Mouse (Mus musculus) induced T-regulatory cell, adult 2 months (primary cell): ENCODE results near the gene Mrps18a.

ENCODE experiments used
- DNase-seq: peaks from one replicate; pipeline ENCODE4 v3.0.0-alpha.2; 2012; ENCODE audit warnings: low read depth

The Mrps18a gene

DNA sequence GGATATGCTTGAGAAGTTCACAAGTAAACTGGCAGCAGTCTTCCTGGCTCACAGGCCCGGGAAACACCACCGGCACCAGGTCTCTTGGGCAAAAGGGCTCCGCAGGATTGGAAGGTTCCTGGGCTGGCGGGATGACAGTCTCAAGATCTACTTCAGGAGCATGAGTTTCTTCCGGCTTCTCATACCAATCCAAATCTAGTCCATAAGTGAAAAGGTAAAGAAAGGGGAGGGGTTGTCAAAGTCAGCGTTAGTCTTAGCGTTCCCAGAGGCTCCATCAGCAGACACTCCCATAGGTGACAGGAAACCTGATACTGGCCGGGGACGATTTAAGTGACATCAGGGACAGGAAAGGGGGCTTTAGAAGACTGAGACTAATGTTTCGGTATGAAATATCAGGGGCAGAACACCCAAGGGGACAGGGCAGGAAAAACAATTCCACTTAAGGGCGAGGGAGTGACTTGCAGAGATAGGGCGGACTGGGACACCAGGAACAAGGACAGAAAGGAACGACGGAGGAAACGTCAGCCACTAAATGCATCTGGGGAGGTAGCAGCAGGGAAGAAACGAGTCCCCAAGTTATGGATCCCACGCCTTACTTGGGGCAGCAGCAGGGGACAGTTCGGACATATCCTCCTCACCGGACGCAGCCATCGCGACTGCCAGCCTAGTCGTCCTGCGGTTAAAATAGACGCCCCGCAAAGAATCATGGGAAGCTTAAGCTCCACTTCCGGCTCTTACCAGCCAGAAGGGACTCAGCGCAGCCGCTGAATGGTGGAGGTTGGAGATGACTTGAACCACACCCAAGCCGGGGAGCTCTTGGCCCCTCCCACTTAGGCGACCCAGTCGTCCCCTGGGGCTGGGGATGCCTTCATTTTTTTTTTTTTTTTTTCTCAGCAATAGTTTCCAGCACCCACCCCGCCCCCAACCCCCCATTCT, 42.3 kb downstream of the Mrps18a start, which contains the start of gene Mad2l1bp:
Mad2l1bp (minus strand) TSS at position 707 of the 936 bp plus-strand sequence.
- peak; percentile 96 for DNase-seq

GRCm38 (mm10) chr17:46154336-46154735, 43.5 kb downstream of the Mrps18a start:
- DNase-seq, result no peak

DNA sequence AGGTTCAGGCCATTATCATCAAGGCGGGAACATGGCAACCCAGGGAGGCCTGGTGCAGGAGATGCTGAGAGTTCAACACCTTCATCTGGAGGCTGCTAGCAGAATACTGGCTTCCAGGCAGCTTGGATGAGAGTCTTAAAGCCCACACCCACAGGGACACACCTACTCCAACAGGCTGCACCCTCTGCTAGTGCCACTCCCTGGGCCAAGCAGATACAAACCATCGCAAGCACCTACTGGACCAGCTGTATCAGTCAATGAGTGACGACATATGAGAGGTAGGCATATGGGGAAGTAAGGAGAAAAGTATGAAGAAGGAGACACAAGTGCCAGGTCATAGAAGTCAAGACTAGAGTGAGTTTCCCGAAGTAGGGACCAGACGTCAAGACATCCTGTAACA, 45.9 kb downstream of the Mrps18a start:
- DNase-seq, result no peak

DNA sequence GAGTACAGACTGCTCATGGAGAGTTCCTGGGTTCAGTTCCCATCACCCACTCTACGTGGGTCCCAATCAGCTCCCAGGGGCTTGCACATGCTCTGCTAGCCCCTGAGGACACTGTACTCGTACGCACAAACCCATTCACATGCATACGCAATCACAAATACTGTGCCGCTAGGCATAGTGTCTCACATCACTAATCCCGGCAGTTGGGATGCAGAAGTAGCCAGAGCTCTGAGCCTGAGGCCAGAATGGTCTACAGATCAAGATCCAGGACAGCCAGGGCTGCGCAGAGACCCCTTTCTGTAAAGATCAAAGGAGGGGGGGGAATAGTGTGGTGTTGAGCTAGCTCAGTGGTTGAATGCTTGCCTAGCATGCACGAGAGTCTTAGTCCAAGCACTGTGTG, 46.3 kb downstream of the Mrps18a start:
- no peak for DNase-seq

DNA sequence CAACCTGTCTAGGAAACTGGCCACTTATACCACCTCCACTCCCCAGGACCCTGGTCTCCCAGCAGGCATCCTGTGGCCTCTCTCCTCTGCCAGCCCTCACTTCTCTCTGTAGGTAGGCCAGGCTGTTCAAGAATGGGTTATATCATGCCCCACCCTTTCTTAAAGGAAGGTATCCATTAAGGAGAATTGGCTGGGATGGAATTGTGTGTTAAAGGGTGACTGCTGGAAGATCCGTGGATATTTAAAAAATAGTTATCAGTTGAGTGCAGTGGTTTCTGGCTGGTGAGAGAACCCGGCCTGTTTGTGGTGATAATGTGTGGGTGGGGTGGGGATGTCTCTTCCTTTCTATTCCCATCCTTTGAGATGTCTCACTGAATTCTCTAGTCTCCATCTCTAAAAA, 48.5 kb downstream of the Mrps18a start:
- peak; percentile 28 for DNase-seq

- peak; percentile 98 for DNase-seq
These were observed 49.4 kb downstream of the Mrps18a start for GRCm38 (mm10) chr17:46160090-46160662.

- peak; percentile 99 for DNase-seq
These were observed 49.9 kb downstream of the Mrps18a start, which contains the start of gene Gtpbp2 for GRCm38 (mm10) chr17:46160686-46161085. Gene Gtpbp2, plus strand, starts transcription at chr17:46161032.

DNA sequence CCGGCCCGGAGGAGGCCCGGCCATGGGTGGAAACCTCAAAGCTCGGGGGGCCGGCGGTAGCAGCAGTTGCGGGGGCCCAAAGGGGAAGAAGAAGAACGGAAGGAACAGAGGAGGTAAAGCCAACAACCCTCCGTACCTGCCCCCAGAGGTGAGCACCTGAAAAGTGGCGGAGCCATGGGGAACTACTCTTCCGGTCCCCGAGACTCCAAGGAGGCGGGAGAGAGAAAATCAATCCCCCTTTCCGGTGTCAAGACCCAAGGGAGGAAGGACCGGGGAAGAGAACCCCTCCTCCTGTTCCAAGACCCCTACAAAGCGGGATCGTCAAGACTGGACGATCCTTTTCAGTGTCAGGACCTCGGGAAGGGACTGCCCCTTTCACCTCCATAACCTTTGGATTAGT, 50.4 kb downstream of the Mrps18a start:
- DNase-seq, result peak; percentile 70

DNA sequence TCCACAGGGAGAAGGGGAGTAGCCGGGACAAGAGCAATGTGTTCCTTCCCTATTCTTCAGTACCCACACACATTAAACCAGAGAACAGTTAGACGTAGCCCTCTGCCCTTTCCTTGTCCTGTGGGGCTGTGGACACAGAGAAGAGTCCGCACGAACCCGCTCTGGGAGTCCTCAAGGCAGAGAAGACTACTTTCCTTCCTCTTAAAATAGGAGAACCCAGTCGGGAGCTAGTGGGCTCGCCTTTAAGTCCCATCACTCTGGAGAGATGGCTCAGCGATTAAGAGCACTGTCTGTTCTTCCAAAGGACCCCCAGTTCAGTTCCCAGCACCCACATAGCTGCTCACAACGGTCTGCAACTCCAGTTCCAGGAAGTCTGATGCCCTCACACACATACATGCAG, 50.9 kb downstream of the Mrps18a start:
- DNase-seq, result no peak

GRCm38 (mm10) chr17:46162551-46162950, 51.8 kb downstream of the Mrps18a start:
- no peak for DNase-seq

DNA sequence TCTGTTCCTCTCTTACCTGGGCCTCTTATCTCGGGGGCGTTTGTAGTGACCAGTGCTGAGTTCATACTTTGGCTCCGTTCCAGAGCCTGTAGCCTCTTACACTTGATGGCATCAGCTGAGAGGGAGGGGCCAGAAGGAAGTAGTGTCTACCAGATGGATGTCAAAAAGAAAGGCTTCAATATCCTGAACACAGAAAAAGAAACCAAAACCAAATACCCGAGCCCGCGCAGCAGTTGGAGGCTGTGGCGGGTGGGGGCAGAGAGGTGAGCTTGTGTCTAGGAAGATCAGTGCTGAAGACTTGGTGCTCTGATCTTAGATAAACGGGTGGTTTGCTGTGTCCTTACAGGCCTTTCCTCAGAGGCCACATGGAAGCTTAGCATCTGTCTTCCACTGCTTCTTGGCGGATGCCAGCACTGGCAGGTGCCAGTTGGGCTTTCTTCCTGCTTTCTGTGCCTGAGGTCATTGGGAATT, 52.2 kb downstream of the Mrps18a start:
- DNase-seq, result peak; percentile 92

GRCm38 (mm10) chr17:46164301-46164700, 53.5 kb downstream of the Mrps18a start:
- DNase-seq, result no peak

DNA sequence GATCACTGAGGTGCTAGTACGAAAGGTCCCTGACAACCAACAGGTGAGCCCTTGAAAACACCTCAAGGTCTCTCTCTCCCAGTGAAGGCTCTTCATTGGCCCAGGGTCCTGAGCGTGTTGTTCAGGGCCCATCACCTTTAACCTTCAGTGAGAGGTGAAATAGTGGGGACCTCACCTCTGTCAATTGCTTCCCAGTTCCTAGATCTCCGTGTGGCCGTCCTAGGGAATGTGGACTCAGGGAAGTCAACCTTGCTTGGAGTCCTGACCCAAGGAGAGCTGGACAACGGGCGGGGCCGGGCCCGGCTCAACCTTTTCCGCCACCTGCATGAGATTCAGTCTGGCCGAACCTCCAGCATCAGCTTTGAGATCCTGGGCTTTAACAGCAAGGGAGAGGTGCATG, 54.0 kb downstream of the Mrps18a start:
- DNase-seq, result no peak

- DNase-seq, result no peak
These were observed 54.7 kb downstream of the Mrps18a start for GRCm38 (mm10) chr17:46165460-46165859.

DNA sequence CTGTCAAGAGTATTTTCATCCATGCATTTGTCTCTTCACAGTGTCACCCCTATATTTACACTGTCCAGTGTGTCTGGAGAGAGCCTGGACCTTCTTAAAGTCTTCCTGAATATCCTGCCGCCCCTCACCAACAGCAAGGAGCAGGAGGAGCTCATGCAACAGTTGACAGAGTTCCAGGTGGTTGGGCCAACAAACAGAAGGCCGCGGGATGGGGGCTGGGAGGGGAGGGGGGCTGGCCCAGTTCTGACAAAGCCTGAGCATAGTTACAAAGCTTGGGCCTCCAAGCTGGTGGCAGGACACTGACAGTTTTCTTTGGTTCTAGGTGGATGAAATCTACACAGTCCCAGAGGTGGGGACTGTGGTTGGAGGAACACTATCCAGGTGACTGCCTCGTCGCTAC, 55.5 kb downstream of the Mrps18a start:
- no peak for DNase-seq

- no peak for DNase-seq
These were observed 56.2 kb downstream of the Mrps18a start for GRCm38 (mm10) chr17:46167014-46167413.

- DNase-seq, result no peak
These were observed 57.5 kb downstream of the Mrps18a start for GRCm38 (mm10) chr17:46168318-46168717.

GRCm38 (mm10) chr17:46168768-46169167, 58.0 kb downstream of the Mrps18a start:
- DNase-seq, result no peak

DNA sequence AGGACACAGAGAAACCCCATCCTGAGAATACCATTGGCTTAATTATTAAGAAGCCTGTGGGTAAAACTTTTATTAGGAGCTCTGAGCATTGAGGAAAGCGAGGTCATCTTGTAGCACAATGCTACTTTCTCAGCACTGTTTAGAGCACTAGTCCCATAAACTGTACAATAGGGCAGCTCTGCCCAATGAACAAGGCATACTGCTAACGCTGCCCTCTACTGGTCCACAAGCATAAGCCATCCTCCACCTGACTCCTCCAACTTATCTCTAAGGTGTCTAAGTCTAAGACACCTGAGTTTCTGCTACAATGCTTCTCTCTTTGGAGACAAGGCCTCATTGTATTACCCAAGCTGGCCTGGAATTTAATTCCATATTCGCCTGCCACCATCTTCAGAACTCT, 59.8 kb downstream of the Mrps18a start:
- DNase-seq, result peak; percentile 75
